Mouse (Mus musculus): ENCODE data around the gene Lifr.

DNA sequence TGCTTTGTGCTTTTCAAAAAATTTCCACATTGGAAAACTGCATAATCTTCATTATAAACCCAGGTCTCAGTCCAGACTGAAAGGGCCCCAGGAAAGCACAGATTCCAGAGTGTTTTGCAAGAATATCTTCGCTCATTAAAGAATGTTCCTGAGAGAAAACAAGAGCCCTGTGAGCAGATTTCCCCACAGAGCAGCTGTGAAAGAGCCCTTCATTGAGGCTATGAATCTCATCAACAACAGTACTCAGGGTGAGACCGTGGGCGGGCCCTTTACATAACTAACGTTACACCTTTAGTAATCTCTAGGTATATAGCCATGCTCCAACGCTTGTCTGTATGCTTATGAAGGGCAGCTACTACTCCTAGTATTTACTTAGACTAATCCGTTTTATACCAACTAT, 27.5 kb downstream of the Lifr start:
- TF ChIP-seq POLR2A (IDR thresholded peaks at IDR 0.05; ENCODE audit: borderline replicate concordance, insufficient read depth, low read length) (no peak), CTCF (IDR thresholded peaks at IDR 0.05; ENCODE audit: borderline replicate concordance, insufficient read depth, low read depth, low read length) (no peak)
